Mouse (Mus musculus) E14TG2a.4 (cell line): ENCODE data around the gene Aff4.

ENCODE experiments used
- H3K27me3 ChIP-seq: 2 replicates; pipeline ENCODE4 v1.6.1; 2014; ENCODE audit warnings: low read length, control low read depth; ENCODE audit not compliant: insufficient read depth
- H3K36me3 ChIP-seq: 2 replicates; pipeline ENCODE4 v1.6.1; 2014; ENCODE audit warnings: low read length, control low read depth; ENCODE audit not compliant: insufficient read depth
- H3K4me1 ChIP-seq: replicated peaks from 2 replicates; pipeline ENCODE4 v1.6.1; 2014; ENCODE audit warnings: low read depth, low read length, control low read depth
- H3K4me3 ChIP-seq: replicated peaks from 2 replicates; pipeline ENCODE4 v1.5.1; 2014; ENCODE audit warnings: mild to moderate bottlenecking, low read length
- H3K9me3 ChIP-seq: 2 replicates; pipeline ENCODE4 v1.6.1; 2014; ENCODE audit warnings: low read length, control low read depth
- CTCF ChIP-seq: conservative IDR thresholded peaks from 2 replicates; pipeline ENCODE4 v1.5.1; 2014; ENCODE audit warnings: low read length
- NANOG ChIP-seq: IDR thresholded peaks from 2 replicates; pipeline ENCODE4 v1.6.1; 2014; ENCODE audit warnings: borderline replicate concordance, low read length, mixed read lengths
- POU5F1 ChIP-seq: IDR thresholded peaks from 2 replicates; pipeline ENCODE4 v1.6.1; 2014; ENCODE audit warnings: low read length, borderline replicate concordance

The Aff4 gene

GRCm38 (mm10) chr11:53428716-53429057 is 78.1 kb downstream of the Aff4 start:
- H3K27me3 ChIP-seq, result no peaks in the 10 kb centered on the region
- TF ChIP-seq POU5F1, result no peak
- TF ChIP-seq NANOG, result no peak
- TF ChIP-seq CTCF, result no peak

DNA sequence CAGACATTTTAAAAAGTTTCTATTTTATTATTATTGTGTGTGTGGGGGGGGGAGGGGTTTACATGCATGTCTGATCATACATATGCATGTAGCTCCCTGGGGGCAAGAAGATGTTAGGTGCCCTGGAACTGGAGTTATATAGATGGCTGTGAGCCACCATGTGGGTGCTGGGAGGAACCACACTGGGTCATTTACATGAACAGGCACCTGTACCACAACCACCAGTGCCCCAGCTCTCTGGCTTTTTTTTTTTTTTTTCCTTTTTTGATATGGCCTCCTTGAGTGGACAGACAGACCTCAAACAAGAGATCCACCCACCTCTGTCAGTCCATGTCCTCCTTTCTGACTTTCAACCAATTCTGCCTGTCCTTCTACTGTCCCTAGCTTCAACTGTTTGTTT is 78.5 kb downstream of the Aff4 start:
- H3K36me3 ChIP-seq, result peaks cover 50% of the 10 kb centered on the region
- peaks cover 48% of the 10 kb centered on the region for H3K4me1 ChIP-seq
- H3K9me3 ChIP-seq, result no peaks in the 10 kb centered on the region
- TF ChIP-seq CTCF (no peak), NANOG (no peak), POU5F1 (no peak)
- H3K4me3 ChIP-seq, result peak overlapping the region; percentile 99
- no peaks in the 10 kb centered on the region for H3K27me3 ChIP-seq

More at GRCm38 (mm10) chr11:53428716-53429057, 78.1 kb downstream of the Aff4 start:
- H3K4me3 ChIP-seq, result peak overlapping the region; percentile 99
- no peaks in the 10 kb centered on the region for H3K9me3 ChIP-seq
- peaks cover 44% of the 10 kb centered on the region for H3K4me1 ChIP-seq
- peaks cover 54% of the 10 kb centered on the region for H3K36me3 ChIP-seq

GRCm38 (mm10) chr11:53430300-53430669 is 79.7 kb downstream of the Aff4 start:
- Histone ChIP-seq H3K9me3 (no peaks in the 10 kb centered on the region), H3K27me3 (no peaks in the 10 kb centered on the region), H3K36me3 (peaks cover 41% of the 10 kb centered on the region), H3K4me3 (peak overlapping the region; percentile 99), H3K4me1 (peaks cover 56% of the 10 kb centered on the region)
- TF ChIP-seq POU5F1 (no peak), NANOG (no peak), CTCF (no peak)

DNA sequence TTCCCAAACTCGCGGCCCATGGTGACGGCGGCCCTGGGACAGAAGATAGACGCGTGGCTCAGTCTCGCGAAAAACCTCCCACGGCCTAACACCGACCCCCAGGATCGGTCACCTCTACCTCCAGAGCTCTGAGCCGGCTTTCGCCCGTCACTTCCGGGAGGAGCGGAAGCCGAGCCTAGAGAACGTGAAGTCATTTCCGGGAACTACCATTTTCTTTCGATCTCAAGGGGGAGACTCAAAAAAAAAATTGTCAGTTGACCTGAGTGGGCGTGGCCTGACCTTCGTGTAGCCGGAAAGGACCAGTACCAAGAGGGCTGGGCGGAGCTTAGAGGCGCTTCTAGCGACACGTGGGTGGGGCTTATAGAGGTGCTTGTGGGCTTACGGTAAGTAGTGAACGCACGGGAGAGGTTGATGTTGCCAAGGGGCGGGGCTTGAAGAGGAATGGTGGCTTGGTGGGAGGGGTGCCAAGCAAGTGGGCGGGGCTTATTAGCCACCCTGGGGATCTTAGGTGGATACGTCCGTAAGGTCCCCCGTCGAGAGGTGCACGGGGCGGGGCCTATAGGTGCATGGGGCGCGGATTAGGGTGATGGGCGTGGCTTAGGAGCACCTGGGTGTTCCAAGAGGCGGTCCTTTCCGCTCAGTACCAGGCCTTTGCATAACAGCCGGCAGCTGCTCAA is 80.2 kb downstream of the Aff4 start, which contains the start of the genes Uqcrq and Gdf9:
TSS of gene Uqcrq (minus strand) at position 162 of the 677 bp plus-strand sequence.
TSS of gene Gdf9 (plus strand) at position 354 of the 677 bp plus-strand sequence.
- TF ChIP-seq CTCF (no peak), NANOG (no peak), POU5F1 (no peak)
- Histone ChIP-seq H3K27me3 (no peaks in the 10 kb centered on the region), H3K4me3 (peak within 1 kb of the TSS; percentile 99), H3K36me3 (peaks cover 36% of the 10 kb centered on the region), H3K4me1 (peaks cover 56% of the 10 kb centered on the region), H3K9me3 (no peaks in the 10 kb centered on the region)

DNA sequence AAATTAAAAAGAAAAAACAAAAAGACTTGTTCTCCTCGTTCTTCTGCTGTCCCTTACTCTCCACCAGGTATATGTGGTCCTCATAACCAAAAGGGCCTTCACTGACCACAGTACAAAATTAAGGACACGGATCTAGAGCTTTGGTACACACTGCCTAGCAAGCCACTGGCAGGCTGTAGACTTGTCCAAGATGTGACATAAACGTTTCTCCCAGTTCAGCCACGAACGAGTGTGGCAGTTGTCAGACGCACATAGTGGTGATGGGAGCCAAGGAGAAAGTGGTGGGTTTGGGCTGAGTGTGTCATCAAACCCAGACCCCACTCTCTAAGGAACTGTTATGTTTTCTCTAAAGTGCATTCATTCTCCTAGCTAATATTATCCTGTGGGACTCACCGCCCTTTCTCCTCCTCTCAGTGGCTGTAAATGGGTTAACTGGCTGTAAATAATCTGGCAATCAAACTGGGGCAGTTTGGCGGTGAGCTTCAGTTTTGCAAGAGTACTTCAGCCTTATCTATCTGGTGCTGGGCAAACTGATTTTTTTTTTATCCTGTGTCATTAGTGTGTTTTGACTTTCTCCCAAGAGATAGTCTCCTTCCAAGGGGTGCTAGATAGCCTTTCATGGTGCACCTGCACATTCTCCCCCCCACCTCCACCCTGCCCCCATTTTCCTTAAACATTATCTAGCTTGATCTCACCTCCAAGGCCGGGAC is 80.9 kb downstream of the Aff4 start:
- Histone ChIP-seq H3K4me1 (peaks cover 60% of the 10 kb centered on the region), H3K9me3 (no peaks in the 10 kb centered on the region), H3K27me3 (no peaks in the 10 kb centered on the region), H3K36me3 (peaks cover 30% of the 10 kb centered on the region), H3K4me3 (peak overlapping the region; percentile 76)
- TF ChIP-seq POU5F1 (no peak), NANOG (no peak), CTCF (no peak)

- peaks cover 17% of the 10 kb centered on the region for H3K36me3 ChIP-seq
- peaks cover 70% of the 10 kb centered on the region for H3K4me1 ChIP-seq
- TF ChIP-seq CTCF (no peak), NANOG (no peak)
- H3K9me3 ChIP-seq, result no peaks in the 10 kb centered on the region
- H3K4me3 ChIP-seq, result no peak overlapping the region
- no peaks in the 10 kb centered on the region; the same call in 1 of the 2 replicates for H3K27me3 ChIP-seq
Measured at GRCm38 (mm10) chr11:53433057-53433456, 82.4 kb downstream of the Aff4 start.

DNA sequence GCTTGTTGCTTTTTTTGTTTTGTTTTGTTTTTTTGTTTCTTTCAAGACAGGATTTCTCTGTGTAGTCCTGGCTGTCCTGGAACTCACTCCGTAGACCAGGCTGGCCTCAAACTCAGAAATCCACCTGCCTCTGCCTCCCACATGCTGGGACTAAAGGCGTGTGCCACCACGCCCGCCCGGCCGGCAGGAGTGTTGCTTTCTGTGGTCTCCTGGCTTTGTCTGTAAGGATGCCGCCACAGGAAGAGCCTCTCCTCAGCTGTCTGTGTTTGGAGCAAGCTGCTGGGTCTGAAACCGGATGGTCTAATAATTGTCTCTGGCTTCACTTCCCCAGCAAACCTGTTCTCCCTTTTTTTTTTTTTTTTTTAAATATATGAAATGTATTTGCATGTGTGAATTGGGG is 84.9 kb downstream of the Aff4 start:
- TF ChIP-seq CTCF, result no peak
- TF ChIP-seq NANOG, result no peak
- TF ChIP-seq POU5F1, result no peak
- Histone ChIP-seq H3K4me1 (peaks cover 52% of the 10 kb centered on the region), H3K27me3 (no peaks in the 10 kb centered on the region; the same call in 1 of the 2 replicates)

DNA sequence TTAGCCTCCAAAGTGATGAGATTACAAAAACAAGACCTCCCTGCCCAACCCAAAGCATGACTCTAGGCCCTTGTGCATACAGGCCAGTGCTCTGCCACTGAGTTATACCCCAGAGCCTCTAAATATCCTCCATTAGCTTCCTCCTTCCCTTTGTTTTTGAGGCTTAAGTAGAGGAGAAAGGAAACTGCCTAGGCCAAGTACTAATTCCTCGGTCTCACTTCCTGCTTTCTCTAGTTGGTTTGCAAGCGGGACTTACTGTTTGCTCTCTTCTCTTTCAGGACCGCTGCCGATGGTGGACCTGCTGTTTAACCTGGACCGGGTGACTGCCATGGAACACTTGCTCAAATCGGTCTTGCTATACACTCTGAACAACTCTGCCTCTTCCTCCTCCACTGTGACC is 85.7 kb downstream of the Aff4 start:
- Histone ChIP-seq H3K4me1 (peaks cover 51% of the 10 kb centered on the region), H3K36me3 (no peaks in the 10 kb centered on the region), H3K4me3 (no peak overlapping the region), H3K27me3 (no peaks in the 10 kb centered on the region; the same call in 1 of the 2 replicates), H3K9me3 (no peaks in the 10 kb centered on the region)
- TF ChIP-seq CTCF, result no peak
- TF ChIP-seq POU5F1, result no peak
- TF ChIP-seq NANOG, result no peak

More for the DNA sequence above, 84.9 kb downstream of the Aff4 start:
- H3K9me3 ChIP-seq, result no peaks in the 10 kb centered on the region
- no peaks in the 10 kb centered on the region for H3K36me3 ChIP-seq
- no peak overlapping the region; the same call in 1 of the 2 replicates for H3K4me3 ChIP-seq
